Mouse (Mus musculus): ENCODE data around the gene Fiz1. TPM values are rescaled to one million over a fixed set of nuclear protein-coding genes. Genes with fewer than 3 reads are reported as not detected.

The Fiz1 gene
- polyA plus RNA-seq, 1 experiment from 2014 or later = 23.4 TPM

- H3K4me2 ChIP-seq (ENCODE audit: low read length) = no peak overlapping the region
- peaks cover 11 to 18% of the 10 kb centered on the region in 2 experiments for H3K4me1 ChIP-seq (ENCODE audit: control insufficient read depth in 2 of 2, insufficient read depth in 2 of 2, low read length in 2 of 2)
- H3K27me3 ChIP-seq (ENCODE audit: control insufficient read depth, insufficient read depth, low read length) = no peaks in the 10 kb centered on the region
- H3K9me3 ChIP-seq (ENCODE audit: control insufficient read depth, low read length) = peaks cover 4% of the 10 kb centered on the region; the same call in 1 of the 2 replicates
- no peak for ATAC-seq (ENCODE audit: insufficient number of reproducible peaks, insufficient read depth, low FRiP score, low read depth)
- H3K9ac ChIP-seq (ENCODE audit: low read length) = no peak overlapping the region
- H3K36me3 ChIP-seq (ENCODE audit: control insufficient read depth, insufficient read depth, low read length) = no peaks in the 10 kb centered on the region
- H3K27ac ChIP-seq (replicated peaks in 1 of 2; ENCODE audit: control insufficient read depth in 1 of 2, insufficient read depth in 1 of 2, low read depth in 2 of 2, low read length in 2 of 2) = no peak overlapping the region
- no peak overlapping the region for H3K4me3 ChIP-seq (ENCODE audit: control insufficient read depth in 1 of 2, insufficient read depth in 1 of 2, low read depth in 1 of 2, low read length in 2 of 2)
- 86% methylated on average over 7 of the region's 7 CpGs for WGBS
These were observed 37.7 kb downstream of the Fiz1 start for GRCm38 (mm10) chr7:4976832-4977231.

DNA sequence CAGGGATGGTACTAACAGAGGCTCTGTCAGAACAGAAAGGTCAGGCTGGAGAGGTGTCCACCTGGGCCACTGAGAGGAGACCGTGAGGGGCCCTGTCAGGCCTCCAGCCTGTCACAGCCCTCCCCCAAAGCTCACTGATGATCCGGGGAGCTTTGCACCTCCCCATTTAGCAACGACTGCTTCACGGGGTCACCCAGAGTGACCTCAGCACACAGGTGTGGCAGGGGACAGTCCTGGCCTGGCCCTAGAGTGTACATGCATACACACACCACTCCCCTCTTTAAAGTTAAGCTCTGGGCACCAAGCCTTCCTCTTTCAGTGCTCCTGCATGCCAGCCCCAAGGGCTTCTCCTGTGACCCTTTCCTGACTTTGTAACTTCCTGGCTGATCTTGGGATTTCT, 39.0 kb downstream of the Fiz1 start:
- peaks cover 12 to 18% of the 10 kb centered on the region in 2 experiments for H3K4me1 ChIP-seq (ENCODE audit: control insufficient read depth in 2 of 2, insufficient read depth in 2 of 2, low read length in 2 of 2)
- no peak overlapping the region for H3K4me2 ChIP-seq (ENCODE audit: low read length)
- H3K9me3 ChIP-seq (ENCODE audit: control insufficient read depth, low read length) = peaks cover 4% of the 10 kb centered on the region; the same call in 1 of the 2 replicates
- no peak overlapping the region for H3K9ac ChIP-seq (ENCODE audit: low read length)
- no peak overlapping the region for H3K4me3 ChIP-seq (ENCODE audit: control insufficient read depth in 1 of 2, insufficient read depth in 1 of 2, low read depth in 1 of 2, low read length in 2 of 2)
- ATAC-seq (ENCODE audit: insufficient number of reproducible peaks, insufficient read depth, low FRiP score, low read depth) = no peak
- H3K36me3 ChIP-seq (ENCODE audit: control insufficient read depth, insufficient read depth, low read length) = no peaks in the 10 kb centered on the region
- 55% methylated on average over 4 of the region's 4 CpGs for WGBS
- H3K27me3 ChIP-seq (ENCODE audit: control insufficient read depth, insufficient read depth, low read length) = no peaks in the 10 kb centered on the region
- H3K27ac ChIP-seq (replicated peaks in 1 of 2; ENCODE audit: control insufficient read depth in 1 of 2, insufficient read depth in 1 of 2, low read depth in 2 of 2, low read length in 2 of 2) = no peak overlapping the region

DNA sequence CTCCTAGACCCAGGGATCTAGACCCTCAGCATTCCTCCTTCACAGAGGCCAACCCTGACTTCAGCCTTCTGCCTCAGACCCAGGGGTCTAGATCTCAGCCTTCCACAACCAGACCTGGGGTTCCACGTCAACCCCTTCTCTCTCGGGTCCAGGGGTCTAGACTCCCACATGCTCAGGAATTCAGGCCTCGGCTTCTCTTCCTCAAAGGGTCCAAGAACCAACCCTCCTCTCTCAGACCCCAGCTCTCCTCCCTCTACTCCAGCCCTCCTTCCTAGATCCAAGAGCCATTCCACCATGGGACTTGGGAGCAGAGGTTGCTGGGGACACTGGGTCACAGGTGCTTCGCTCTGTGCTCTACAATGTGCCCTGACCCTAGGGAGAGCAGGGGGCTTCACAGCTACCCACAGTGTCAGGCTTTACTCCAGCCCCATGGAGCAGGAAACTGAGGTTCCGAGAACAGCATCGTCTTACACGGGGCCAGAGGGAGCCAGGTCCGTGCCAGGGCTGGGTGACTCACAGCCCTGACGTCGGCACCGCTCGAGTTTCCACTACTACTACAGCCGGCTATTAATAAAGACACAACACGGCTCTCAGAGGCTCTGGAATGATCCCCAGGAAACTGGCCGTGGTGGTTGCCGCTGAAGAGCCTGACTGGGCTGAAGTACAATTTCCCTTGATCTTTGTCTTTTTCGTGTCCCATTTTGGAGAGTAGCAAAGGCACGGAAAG, 42.0 kb downstream of the Fiz1 start:
- WGBS = 41% methylated on average over 18 of the region's 18 CpGs
- ATAC-seq (ENCODE audit: insufficient number of reproducible peaks, insufficient read depth, low FRiP score, low read depth) = peak; percentile 55
- H3K27me3 ChIP-seq (ENCODE audit: control insufficient read depth, insufficient read depth, low read length) = no peaks in the 10 kb centered on the region
- peaks cover 4% of the 10 kb centered on the region; the same call in 1 of the 2 replicates for H3K9me3 ChIP-seq (ENCODE audit: control insufficient read depth, low read length)
- no peaks in the 10 kb centered on the region for H3K36me3 ChIP-seq (ENCODE audit: control insufficient read depth, insufficient read depth, low read length)
- peak overlapping the region; percentile 62 to 63 for H3K27ac ChIP-seq (replicated peaks in 1 of 2; ENCODE audit: control insufficient read depth in 1 of 2, insufficient read depth in 1 of 2, low read depth in 2 of 2, low read length in 2 of 2)
- H3K4me2 ChIP-seq (ENCODE audit: low read length) = 0 out of 2 replicates have a peak overlapping the region, but pooled peaks have one; percentile 6
- no peak overlapping the region for H3K4me3 ChIP-seq (ENCODE audit: control insufficient read depth in 1 of 2, insufficient read depth in 1 of 2, low read depth in 1 of 2, low read length in 2 of 2)
- H3K9ac ChIP-seq (ENCODE audit: low read length) = no peak overlapping the region
- H3K4me1 ChIP-seq (ENCODE audit: control insufficient read depth in 2 of 2, insufficient read depth in 2 of 2, low read length in 2 of 2) = peaks cover 9% of the 10 kb centered on the region in 2 experiments

DNA sequence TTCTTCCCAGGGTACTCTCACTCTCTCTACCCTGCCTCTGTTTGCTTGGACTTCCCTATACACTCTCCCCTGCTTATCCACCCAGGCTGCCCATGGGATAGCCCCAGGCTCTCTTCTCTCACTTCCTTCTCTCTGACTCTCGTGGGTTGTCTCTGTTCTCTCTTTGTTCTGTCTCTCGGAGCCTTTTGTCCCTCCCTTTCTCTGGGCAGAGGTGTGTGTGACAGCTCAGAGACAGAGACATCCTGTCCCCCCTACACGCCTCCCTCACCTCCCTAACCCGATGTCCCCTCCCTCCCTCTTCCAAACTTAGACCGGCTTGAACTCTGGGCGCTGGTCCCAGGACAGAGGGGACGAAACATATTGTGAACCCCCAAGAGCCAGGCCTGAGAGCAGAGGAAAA, 42.8 kb downstream of the Fiz1 start:
- WGBS = 18% methylated on average over 7 of the region's 7 CpGs
- Histone ChIP-seq H3K27ac (replicated peaks in 1 of 2; ENCODE audit: control insufficient read depth in 1 of 2, insufficient read depth in 1 of 2, low read depth in 2 of 2, low read length in 2 of 2) (peak overlapping the region in 1 of 2 experiments; percentile 62; a peak in 2 of 4 replicates), H3K4me3 (ENCODE audit: control insufficient read depth in 1 of 2, insufficient read depth in 1 of 2, low read depth in 1 of 2, low read length in 2 of 2) (no peak overlapping the region), H3K4me1 (ENCODE audit: control insufficient read depth in 2 of 2, insufficient read depth in 2 of 2, low read length in 2 of 2) (peaks cover 9% of the 10 kb centered on the region in 2 experiments), H3K27me3 (ENCODE audit: control insufficient read depth, insufficient read depth, low read length) (no peaks in the 10 kb centered on the region), H3K4me2 (ENCODE audit: low read length) (no peak overlapping the region), H3K9ac (ENCODE audit: low read length) (no peak overlapping the region), H3K9me3 (ENCODE audit: control insufficient read depth, low read length) (peaks cover under 1% of the 10 kb centered on the region; the same call in 1 of the 2 replicates), H3K36me3 (ENCODE audit: control insufficient read depth, insufficient read depth, low read length) (no peaks in the 10 kb centered on the region)
- ATAC-seq (ENCODE audit: insufficient number of reproducible peaks, insufficient read depth, low FRiP score, low read depth) = no peak

GRCm38 (mm10) chr7:4971068-4971467, 43.4 kb downstream of the Fiz1 start, which contains the start of gene Sbk3:
Gene Sbk3, minus strand, starts transcription at chr7:4971168.
- Histone ChIP-seq H3K9me3 (ENCODE audit: control insufficient read depth, low read length) (no peaks in the 10 kb centered on the region), H3K4me2 (ENCODE audit: low read length) (no peak within 1 kb of the TSS), H3K9ac (ENCODE audit: low read length) (no peak within 1 kb of the TSS), H3K27me3 (ENCODE audit: control insufficient read depth, insufficient read depth, low read length) (no peaks in the 10 kb centered on the region), H3K4me1 (ENCODE audit: control insufficient read depth in 2 of 2, insufficient read depth in 2 of 2, low read length in 2 of 2) (peaks cover 9% of the 10 kb centered on the region in 2 experiments), H3K36me3 (ENCODE audit: control insufficient read depth, insufficient read depth, low read length) (no peaks in the 10 kb centered on the region), H3K27ac (replicated peaks in 1 of 2; ENCODE audit: control insufficient read depth in 1 of 2, insufficient read depth in 1 of 2, low read depth in 2 of 2, low read length in 2 of 2) (peak within 1 kb of the TSS in 1 of 2 experiments; percentile 62; a peak in 2 of 4 replicates), H3K4me3 (ENCODE audit: control insufficient read depth in 1 of 2, insufficient read depth in 1 of 2, low read depth in 1 of 2, low read length in 2 of 2) (no peak within 1 kb of the TSS)
- ATAC-seq (ENCODE audit: insufficient number of reproducible peaks, insufficient read depth, low FRiP score, low read depth) = no peak
- 40% methylated on average over 6 of the region's 6 CpGs for WGBS

- Histone ChIP-seq H3K9me3 (ENCODE audit: control insufficient read depth, low read length) (no peaks in the 10 kb centered on the region), H3K4me1 (ENCODE audit: control insufficient read depth in 2 of 2, insufficient read depth in 2 of 2, low read length in 2 of 2) (no peaks in the 10 kb centered on the region), H3K4me3 (ENCODE audit: control insufficient read depth in 1 of 2, insufficient read depth in 1 of 2, low read depth in 1 of 2, low read length in 2 of 2) (no peak overlapping the region), H3K9ac (ENCODE audit: low read length) (no peak overlapping the region), H3K36me3 (ENCODE audit: control insufficient read depth, insufficient read depth, low read length) (no peaks in the 10 kb centered on the region), H3K27ac (replicated peaks in 1 of 2; ENCODE audit: control insufficient read depth in 1 of 2, insufficient read depth in 1 of 2, low read depth in 2 of 2, low read length in 2 of 2) (no peak overlapping the region), H3K27me3 (ENCODE audit: control insufficient read depth, insufficient read depth, low read length) (0 out of 2 replicates have a peak, but pooled peaks cover 4% of the 10 kb centered on the region), H3K4me2 (ENCODE audit: low read length) (no peak overlapping the region)
- 66% methylated on average over 5 of the region's 5 CpGs for WGBS
- no peak for ATAC-seq (ENCODE audit: insufficient number of reproducible peaks, insufficient read depth, low FRiP score, low read depth)
These were observed 49.5 kb downstream of the Fiz1 start for GRCm38 (mm10) chr7:4964988-4965387.

GRCm38 (mm10) chr7:4964272-4964671, 50.2 kb downstream of the Fiz1 start, which contains the start of gene Sbk2:
Gene Sbk2, minus strand, starts transcription at chr7:4964406.
- Histone ChIP-seq H3K27ac (replicated peaks in 1 of 2; ENCODE audit: control insufficient read depth in 1 of 2, insufficient read depth in 1 of 2, low read depth in 2 of 2, low read length in 2 of 2) (no peak within 1 kb of the TSS), H3K4me3 (ENCODE audit: control insufficient read depth in 1 of 2, insufficient read depth in 1 of 2, low read depth in 1 of 2, low read length in 2 of 2) (peak within 1 kb of the TSS in 1 of 2 experiments; percentile 17; a peak in 2 of 4 replicates)
- WGBS = 3% methylated on average over 10 of the region's 10 CpGs

More at GRCm38 (mm10) chr7:4964272-4964671, 50.2 kb downstream of the Fiz1 start, which contains the start of gene Sbk2:
- no peaks in the 10 kb centered on the region for H3K9me3 ChIP-seq (ENCODE audit: control insufficient read depth, low read length)
- H3K4me1 ChIP-seq (ENCODE audit: control insufficient read depth in 2 of 2, insufficient read depth in 2 of 2, low read length in 2 of 2) = no peaks in the 10 kb centered on the region
- H3K36me3 ChIP-seq (ENCODE audit: control insufficient read depth, insufficient read depth, low read length) = no peaks in the 10 kb centered on the region
- no peak within 1 kb of the TSS for H3K9ac ChIP-seq (ENCODE audit: low read length)
- H3K27me3 ChIP-seq (ENCODE audit: control insufficient read depth, insufficient read depth, low read length) = 0 out of 2 replicates have a peak, but pooled peaks cover 4% of the 10 kb centered on the region
- H3K4me2 ChIP-seq (ENCODE audit: low read length) = peak within 1 kb of the TSS; percentile 40
- peak; percentile 71 for ATAC-seq (ENCODE audit: insufficient number of reproducible peaks, insufficient read depth, low FRiP score, low read depth)
